Mouse (Mus musculus) ES-CJ7 (cell line): ENCODE measurements around the gene Itgb5.

Experiments used
- DNase-seq: peaks from one replicate; pipeline ENCODE4 v3.0.0; 2011; ENCODE audit warnings: low read depth, low spot score

Gene Itgb5

GRCm38 (mm10) chr16:33832057-33832456, 2.6 kb downstream of the Itgb5 start:
- no peak for DNase-seq

GRCm38 (mm10) chr16:33832728-33833428, 3.4 kb downstream of the Itgb5 start:
- peak; percentile 52 for DNase-seq

GRCm38 (mm10) chr16:33833429-33833753, 3.9 kb downstream of the Itgb5 start:
- DNase-seq, result no peak

- peak; percentile 66 for DNase-seq
Measured at GRCm38 (mm10) chr16:33833781-33834482, 4.5 kb downstream of the Itgb5 start.

- DNase-seq, result no peak
Measured at GRCm38 (mm10) chr16:33836676-33837075, 7.2 kb downstream of the Itgb5 start.

GRCm38 (mm10) chr16:33837191-33837590, 7.7 kb downstream of the Itgb5 start:
- DNase-seq, result no peak

GRCm38 (mm10) chr16:33840616-33841015, 11.2 kb downstream of the Itgb5 start:
- no peak for DNase-seq

GRCm38 (mm10) chr16:33842081-33842880, 12.8 kb downstream of the Itgb5 start:
- DNase-seq, result no peak

GRCm38 (mm10) chr16:33844150-33844611, 14.7 kb downstream of the Itgb5 start:
- DNase-seq, result peak; percentile 97

- DNase-seq, result peak; percentile 82
Measured at GRCm38 (mm10) chr16:33844866-33845265, 15.4 kb downstream of the Itgb5 start.

GRCm38 (mm10) chr16:33853271-33853670, 23.8 kb downstream of the Itgb5 start:
- no peak for DNase-seq

GRCm38 (mm10) chr16:33858766-33859165, 29.3 kb downstream of the Itgb5 start:
- no peak for DNase-seq

- no peak for DNase-seq
Measured at GRCm38 (mm10) chr16:33859380-33859779, 29.9 kb downstream of the Itgb5 start.

- DNase-seq, result no peak
Measured at GRCm38 (mm10) chr16:33859988-33860700, 30.7 kb downstream of the Itgb5 start.

GRCm38 (mm10) chr16:33862406-33862805, 32.9 kb downstream of the Itgb5 start:
- no peak for DNase-seq

GRCm38 (mm10) chr16:33863208-33863751, 33.8 kb downstream of the Itgb5 start:
- no peak for DNase-seq

- no peak for DNase-seq
Measured at GRCm38 (mm10) chr16:33870224-33870785, 40.8 kb downstream of the Itgb5 start.

GRCm38 (mm10) chr16:33870988-33871758, 41.7 kb downstream of the Itgb5 start:
- no peak for DNase-seq

GRCm38 (mm10) chr16:33871865-33872443, 42.5 kb downstream of the Itgb5 start:
- DNase-seq, result no peak

- DNase-seq, result no peak
Measured at GRCm38 (mm10) chr16:33873282-33873681, 43.8 kb downstream of the Itgb5 start.
